Mouse (Mus musculus) cortical plate, adult 2 months (tissue): ENCODE measurements at regions not wholly inside any gene's neighbourhood (a gene's known extent, or its start where the extent isn't known, plus 50 kb on each side); places are given as distances from the start of the nearest gene placed in this dataset.

Experiments
- H3K27ac ChIP-seq: fragments of 200-500 bp; 2 replicates; pipeline ENCODE4 v1.5.1; 2012; ENCODE audit warnings: low read length, control low read depth, inconsistent platforms; ENCODE audit not compliant: insufficient read depth
- H3K4me1 ChIP-seq: fragments of 200-500 bp; 2 replicates; pipeline ENCODE4 v1.6.1; 2011; ENCODE audit warnings: low read length; ENCODE audit not compliant: control insufficient read depth, insufficient read depth
- H3K4me3 ChIP-seq: fragments of 200-500 bp; 2 replicates; pipeline ENCODE4 v1.5.1; 2011; ENCODE audit warnings: mild to moderate bottlenecking, low read length, control low read depth; ENCODE audit not compliant: insufficient read depth
- CTCF ChIP-seq: fragments of 200-500 bp; IDR thresholded peaks from 2 replicates; pipeline ENCODE4 v1.5.1; 2011; ENCODE audit warnings: mild to moderate bottlenecking, control low read depth, low read length; ENCODE audit not compliant: insufficient read depth; ENCODE audit errors: extremely low read depth
- POLR2A ChIP-seq: fragments of 200-500 bp; IDR thresholded peaks from 2 replicates; pipeline ENCODE4 v1.6.1; 2011; ENCODE audit warnings: mild to moderate bottlenecking, low read length, control low read depth; ENCODE audit not compliant: insufficient read depth; ENCODE audit errors: extremely low read depth

DNA sequence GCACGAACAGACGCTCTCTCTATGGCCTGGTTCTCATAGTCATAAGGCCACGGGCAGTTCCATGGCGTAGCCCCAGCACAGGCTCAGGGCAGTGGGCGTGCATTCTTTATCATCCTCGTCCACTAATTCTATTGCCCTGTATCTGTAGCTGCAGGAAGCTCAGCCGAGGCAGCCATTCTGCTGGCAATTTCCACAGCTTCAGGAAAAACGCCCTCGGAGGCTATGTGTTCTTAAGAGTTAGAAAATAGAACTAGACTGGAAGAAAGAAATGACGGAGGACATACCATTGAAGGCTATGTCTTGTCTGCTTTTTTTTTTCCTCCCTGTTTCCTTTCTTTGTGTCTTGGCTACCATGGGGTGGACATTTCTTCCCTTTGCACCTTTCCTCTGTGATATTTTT lies 205.0 kb upstream of the Nat3 start:
- Histone ChIP-seq H3K4me3 (no peak overlapping the region), H3K4me1 (no peaks in the 10 kb centered on the region), H3K27ac (no peak overlapping the region)
- no peak for TF ChIP-seq POLR2A
- no peak for TF ChIP-seq CTCF

DNA sequence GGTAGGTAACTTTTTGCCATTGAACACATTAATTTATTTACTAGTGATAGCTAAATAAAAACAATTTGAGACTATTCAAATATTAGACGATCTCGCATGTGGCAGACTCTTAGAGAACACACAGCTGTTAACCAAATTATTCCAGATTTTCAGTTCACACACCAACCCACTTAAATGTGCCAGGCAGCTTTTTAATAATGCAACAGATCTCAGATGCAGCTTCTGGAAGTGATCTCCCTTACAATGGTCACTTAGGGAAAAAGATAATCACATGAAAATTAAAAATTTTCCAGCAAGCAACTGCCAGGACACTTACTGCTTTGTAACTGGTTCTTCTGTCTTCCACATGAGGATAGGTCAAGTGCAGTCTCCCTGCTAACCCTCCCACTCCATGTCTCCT lies 203.1 kb upstream of the Nat3 start:
- TF ChIP-seq CTCF: no peak
- TF ChIP-seq POLR2A: no peak
- Histone ChIP-seq H3K4me3 (no peak overlapping the region), H3K27ac (no peak overlapping the region), H3K4me1 (no peaks in the 10 kb centered on the region)

DNA sequence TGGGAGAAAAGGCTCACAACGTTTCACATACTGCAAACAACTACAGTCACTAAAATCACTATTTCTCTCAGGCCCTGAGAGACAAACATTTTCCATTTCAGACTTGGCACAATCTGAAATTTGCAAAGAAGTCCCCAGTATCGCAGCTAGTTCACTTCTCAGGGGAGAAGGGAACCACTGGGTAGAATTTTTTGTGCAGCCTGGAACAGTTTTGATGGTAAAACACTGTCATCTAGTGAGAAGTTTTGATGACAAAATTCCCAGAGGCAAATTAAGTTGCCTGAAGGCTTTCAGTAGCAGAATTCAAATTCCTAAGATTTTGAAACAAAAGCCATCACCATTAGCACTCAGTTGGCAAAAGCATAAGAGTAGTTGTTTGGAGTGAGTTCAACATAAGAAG lies 195.2 kb upstream of the Nat3 start:
- H3K27ac ChIP-seq: no peak overlapping the region
- TF ChIP-seq POLR2A (no peak), CTCF (no peak)
- no peak overlapping the region for H3K4me3 ChIP-seq

DNA sequence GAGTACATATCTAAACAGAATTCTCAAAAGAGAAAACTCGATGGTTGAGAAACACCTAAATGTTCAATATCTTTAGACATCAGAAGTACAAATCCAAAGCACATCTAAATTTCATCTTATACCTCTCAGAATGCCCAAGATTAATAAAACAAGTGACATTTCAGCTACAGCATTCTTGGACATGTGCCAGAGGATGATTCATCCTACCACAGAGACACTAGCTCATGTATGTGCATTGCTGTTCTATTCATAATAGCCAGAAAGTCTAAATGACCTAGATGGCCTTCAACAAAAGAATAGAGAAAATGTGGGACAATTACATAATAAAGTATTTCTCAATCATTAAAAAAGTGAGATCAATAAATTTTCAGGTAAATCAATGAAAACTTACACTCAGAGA lies 146.6 kb upstream of the Nat3 start:
- Histone ChIP-seq H3K27ac (no peak overlapping the region), H3K4me3 (no peak overlapping the region), H3K4me1 (no peaks in the 10 kb centered on the region)
- no peak for TF ChIP-seq POLR2A

More for the DNA sequence above, 195.2 kb upstream of the Nat3 start:
- no peaks in the 10 kb centered on the region for H3K4me1 ChIP-seq

DNA sequence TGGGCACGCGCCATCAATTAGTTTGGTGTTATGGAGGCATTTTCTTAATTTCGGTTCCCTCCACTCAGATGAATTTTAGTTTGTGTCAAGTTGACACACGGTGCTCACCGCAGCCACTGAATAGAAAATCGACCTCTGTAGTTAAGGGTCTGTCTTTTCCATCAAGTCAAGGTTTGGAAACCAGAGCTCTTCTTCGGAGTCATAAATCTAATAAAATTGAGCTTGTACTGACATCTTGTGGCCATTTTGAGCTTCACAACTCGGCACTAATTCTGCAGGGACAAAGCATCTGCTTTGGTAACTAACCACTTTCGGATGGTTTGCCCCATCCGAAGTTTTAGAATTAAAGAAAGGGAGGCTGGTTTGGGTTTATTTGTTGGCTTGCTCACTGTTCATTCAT lies 117.7 kb upstream of the Nat3 start:
- Histone ChIP-seq H3K4me3 (no peak overlapping the region), H3K27ac (no peak overlapping the region), H3K4me1 (no peaks in the 10 kb centered on the region)
- TF ChIP-seq POLR2A (no peak), CTCF (peak; percentile 54)

DNA sequence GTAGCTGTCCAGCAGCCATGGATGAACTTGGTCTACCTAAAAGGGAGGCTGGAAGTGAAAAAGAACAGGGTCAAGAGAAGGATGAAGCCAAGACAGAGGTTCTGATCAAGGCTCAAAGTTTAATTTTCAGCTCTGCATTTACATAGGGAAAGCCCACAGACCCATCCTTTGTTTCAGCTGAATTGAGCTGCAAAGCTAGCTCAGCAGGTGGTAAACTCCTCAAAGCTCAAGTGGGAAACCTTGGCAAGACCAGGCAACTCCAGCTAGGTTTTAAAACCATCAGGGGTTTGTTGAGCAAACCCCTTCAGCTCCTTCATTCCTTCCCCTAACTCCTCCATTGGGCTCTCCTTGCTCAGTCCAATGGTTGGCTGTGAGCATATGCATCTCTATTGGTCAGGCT lies 108.8 kb upstream of the Nat3 start:
- no peak overlapping the region for H3K4me3 ChIP-seq
- no peaks in the 10 kb centered on the region for H3K4me1 ChIP-seq
- H3K27ac ChIP-seq: no peak overlapping the region
- no peak for TF ChIP-seq POLR2A
- no peak for TF ChIP-seq CTCF

DNA sequence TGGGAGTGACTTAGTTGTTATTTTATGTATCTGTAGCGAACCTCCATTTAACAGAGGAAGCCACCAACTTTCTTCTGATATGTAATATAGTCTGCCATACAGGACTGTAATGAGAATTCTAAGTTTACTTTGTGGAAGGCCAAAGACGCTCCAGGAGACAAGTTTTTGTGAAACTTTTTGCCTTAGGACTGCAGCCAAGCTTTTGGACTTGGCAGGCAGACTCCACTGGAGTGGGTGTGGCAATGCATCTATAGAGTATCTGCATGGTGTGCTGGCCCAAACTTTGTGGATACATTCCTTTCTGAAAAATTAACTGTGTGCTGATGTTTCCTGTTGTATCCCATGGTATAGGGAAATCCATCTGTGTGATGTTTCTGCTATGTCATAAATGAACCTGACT lies 101.1 kb upstream of the Nat3 start:
- no peak for TF ChIP-seq CTCF
- no peak overlapping the region for H3K27ac ChIP-seq
- H3K4me1 ChIP-seq: no peaks in the 10 kb centered on the region
- no peak overlapping the region for H3K4me3 ChIP-seq
